Mouse (Mus musculus): ENCODE results near the gene 4930550C14Rik. TPM values are rescaled to one million over a fixed set of nuclear protein-coding genes. Genes with fewer than 3 reads are reported as not detected.

Gene 4930550C14Rik
- polyA plus RNA-seq, 1 experiment from 2014 or later = 0.92 TPM

Small RNA genes lying within 50 kb of the gene (microRNA-seq; reads per million reads assigned to microRNA genes)
- gene Mir130c = not detected

Other genes with a start within 250 kb of the 4930550C14Rik start
- 16.1 and 20.4 TPM in 2 replicates for gene Ddx10, start 154.3 kb upstream of the 4930550C14Rik start, polyA plus RNA-seq (2015; fragmentation: Nextera tagmentation; extraction: Ambion mirVana)
- gene Exph5, start 100.7 kb upstream of the 4930550C14Rik start, polyA plus RNA-seq (2015; fragmentation: Nextera tagmentation; extraction: Ambion mirVana) = 0.14 and 0.92 TPM in 2 replicates
- 21.9 and 23.4 TPM in 2 replicates for gene Kdelc2, start 18.3 kb upstream of the 4930550C14Rik start, polyA plus RNA-seq (2015; fragmentation: Nextera tagmentation; extraction: Ambion mirVana)
- gene Atm, start 134.4 kb downstream of the 4930550C14Rik start, polyA plus RNA-seq (2015; fragmentation: Nextera tagmentation; extraction: Ambion mirVana) = 5.8 and 6.2 TPM in 2 replicates
- gene Npat, start 134.7 kb downstream of the 4930550C14Rik start, polyA plus RNA-seq (2015; fragmentation: Nextera tagmentation; extraction: Ambion mirVana) = 11.2 and 11.7 TPM in 2 replicates
- gene Acat1, start 208.1 kb downstream of the 4930550C14Rik start, polyA plus RNA-seq (2015; fragmentation: Nextera tagmentation; extraction: Ambion mirVana) = 220 and 242 TPM in 2 replicates